Mouse (Mus musculus): ENCODE measurements around the gene Ctnnbl1. TPM values are rescaled to one million over a fixed set of nuclear protein-coding genes. Genes with fewer than 3 reads are reported as not detected.

Gene Ctnnbl1
- total and polyA plus RNA-seq, 2 experiments from 2014 or later = 21.0 to 28.4 TPM

DNA sequence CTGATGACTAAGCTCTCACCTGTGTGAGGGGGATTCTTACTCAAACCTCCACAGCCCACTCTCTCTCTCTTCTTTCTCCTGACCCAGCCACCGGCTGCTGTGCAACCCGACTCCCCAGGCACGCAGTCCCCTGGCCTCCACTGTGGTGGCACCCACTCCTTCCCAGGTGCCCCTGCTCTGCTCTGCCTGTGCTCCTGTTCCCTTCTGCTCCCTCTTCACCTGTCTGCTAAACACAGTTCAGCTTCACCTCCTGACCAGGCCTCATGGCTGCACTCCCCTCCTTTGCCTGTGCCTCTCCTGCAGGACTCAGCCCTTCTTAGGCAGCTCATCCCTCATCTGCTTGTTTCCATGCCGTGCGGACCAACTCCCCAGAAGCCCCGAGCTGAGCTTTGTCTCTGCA lies 92.9 kb downstream of the Ctnnbl1 start:
- no peaks in the 10 kb centered on the region for H3K9me3 ChIP-seq (replicated peaks; ENCODE audit: control insufficient read depth, low read length)
- DNase-seq (ENCODE audit: low spot score) = no peak
- H3K36me3 ChIP-seq (replicated peaks; ENCODE audit: control insufficient read depth, insufficient read depth, low read length) = no peaks in the 10 kb centered on the region
- no peak overlapping the region for H3K4me3 ChIP-seq (ENCODE audit: low read depth, low read length)
- no peak for ATAC-seq (ENCODE audit: insufficient read depth, low read depth)
- no peaks in the 10 kb centered on the region for H3K27me3 ChIP-seq (ENCODE audit: control insufficient read depth, insufficient read depth, low read length)
- H3K4me1 ChIP-seq (ENCODE audit: control insufficient read depth, insufficient read depth) = no peaks in the 10 kb centered on the region
- H3K4me2 ChIP-seq (ENCODE audit: low read depth, low read length) = no peak overlapping the region
- H3K9ac ChIP-seq (replicated peaks; ENCODE audit: low read depth, low read length) = no peak overlapping the region
- TF ChIP-seq CTCF (IDR thresholded peaks at IDR 0.05; ENCODE audit: low read depth) = no peak
- TF ChIP-seq EP300 (IDR thresholded peaks at IDR 0.05; ENCODE audit: low read depth) = no peak
- H3K27ac ChIP-seq (ENCODE audit: low read depth) = no peak overlapping the region
- 86% methylated on average over 6 of the region's 6 CpGs for WGBS

GRCm38 (mm10) chr2:157830620-157831354 lies 93.6 kb downstream of the Ctnnbl1 start:
- no peaks in the 10 kb centered on the region for H3K4me1 ChIP-seq (ENCODE audit: control insufficient read depth, insufficient read depth)
- H3K27me3 ChIP-seq (ENCODE audit: control insufficient read depth, insufficient read depth, low read length) = no peaks in the 10 kb centered on the region
- 90% methylated on average over 10 of the region's 10 CpGs for WGBS
- no peak overlapping the region for H3K9ac ChIP-seq (replicated peaks; ENCODE audit: low read depth, low read length)
- no peak for DNase-seq (ENCODE audit: low spot score)
- H3K4me3 ChIP-seq (ENCODE audit: low read depth, low read length) = no peak overlapping the region
- H3K36me3 ChIP-seq (replicated peaks; ENCODE audit: control insufficient read depth, insufficient read depth, low read length) = no peaks in the 10 kb centered on the region
- TF ChIP-seq EP300 (IDR thresholded peaks at IDR 0.05; ENCODE audit: low read depth) = no peak
- TF ChIP-seq CTCF (IDR thresholded peaks at IDR 0.05; ENCODE audit: low read depth) = no peak
- no peak overlapping the region for H3K4me2 ChIP-seq (ENCODE audit: low read depth, low read length)
- ATAC-seq (ENCODE audit: insufficient read depth, low read depth) = no peak
- no peak overlapping the region for H3K27ac ChIP-seq (ENCODE audit: low read depth)
- no peaks in the 10 kb centered on the region for H3K9me3 ChIP-seq (replicated peaks; ENCODE audit: control insufficient read depth, low read length)

- H3K4me3 ChIP-seq (ENCODE audit: low read depth, low read length) = no peak overlapping the region
- 0 out of 2 replicates have a peak, but pooled peaks cover 8% of the 10 kb centered on the region for H3K4me1 ChIP-seq (ENCODE audit: control insufficient read depth, insufficient read depth)
- DNase-seq (ENCODE audit: low spot score) = no peak
- peaks cover 19% of the 10 kb centered on the region for H3K36me3 ChIP-seq (replicated peaks; ENCODE audit: control insufficient read depth, insufficient read depth, low read length)
- H3K4me2 ChIP-seq (ENCODE audit: low read depth, low read length) = no peak overlapping the region
- H3K9ac ChIP-seq (replicated peaks; ENCODE audit: low read depth, low read length) = no peak overlapping the region
- TF ChIP-seq EP300 (IDR thresholded peaks at IDR 0.05; ENCODE audit: low read depth) (no peak), CTCF (IDR thresholded peaks at IDR 0.05; ENCODE audit: low read depth) (no peak)
- H3K27ac ChIP-seq (ENCODE audit: low read depth) = no peak overlapping the region
- no peaks in the 10 kb centered on the region for H3K27me3 ChIP-seq (ENCODE audit: control insufficient read depth, insufficient read depth, low read length)
- WGBS = 58% methylated on average over 8 of the region's 8 CpGs
- ATAC-seq (ENCODE audit: insufficient read depth, low read depth) = no peak
- H3K9me3 ChIP-seq (replicated peaks; ENCODE audit: control insufficient read depth, low read length) = no peaks in the 10 kb centered on the region
Observed at GRCm38 (mm10) chr2:157837050-157837449, 99.8 kb downstream of the Ctnnbl1 start.

GRCm38 (mm10) chr2:157838206-157838923 lies 101.2 kb downstream of the Ctnnbl1 start:
- no peak overlapping the region for H3K9ac ChIP-seq (replicated peaks; ENCODE audit: low read depth, low read length)
- DNase-seq (ENCODE audit: low spot score) = no peak
- no peak overlapping the region for H3K27ac ChIP-seq (ENCODE audit: low read depth)
- no peaks in the 10 kb centered on the region for H3K9me3 ChIP-seq (replicated peaks; ENCODE audit: control insufficient read depth, low read length)
- no peak for ATAC-seq (ENCODE audit: insufficient read depth, low read depth)
- H3K27me3 ChIP-seq (ENCODE audit: control insufficient read depth, insufficient read depth, low read length) = no peaks in the 10 kb centered on the region
- TF ChIP-seq CTCF (IDR thresholded peaks at IDR 0.05; ENCODE audit: low read depth) (no peak), EP300 (IDR thresholded peaks at IDR 0.05; ENCODE audit: low read depth) (no peak)
- 89% methylated on average over 13 of the region's 13 CpGs for WGBS
- 0 out of 2 replicates have a peak, but pooled peaks cover 8% of the 10 kb centered on the region for H3K4me1 ChIP-seq (ENCODE audit: control insufficient read depth, insufficient read depth)
- no peak overlapping the region for H3K4me3 ChIP-seq (ENCODE audit: low read depth, low read length)
- peaks cover 19% of the 10 kb centered on the region for H3K36me3 ChIP-seq (replicated peaks; ENCODE audit: control insufficient read depth, insufficient read depth, low read length)
- H3K4me2 ChIP-seq (ENCODE audit: low read depth, low read length) = no peak overlapping the region

DNA sequence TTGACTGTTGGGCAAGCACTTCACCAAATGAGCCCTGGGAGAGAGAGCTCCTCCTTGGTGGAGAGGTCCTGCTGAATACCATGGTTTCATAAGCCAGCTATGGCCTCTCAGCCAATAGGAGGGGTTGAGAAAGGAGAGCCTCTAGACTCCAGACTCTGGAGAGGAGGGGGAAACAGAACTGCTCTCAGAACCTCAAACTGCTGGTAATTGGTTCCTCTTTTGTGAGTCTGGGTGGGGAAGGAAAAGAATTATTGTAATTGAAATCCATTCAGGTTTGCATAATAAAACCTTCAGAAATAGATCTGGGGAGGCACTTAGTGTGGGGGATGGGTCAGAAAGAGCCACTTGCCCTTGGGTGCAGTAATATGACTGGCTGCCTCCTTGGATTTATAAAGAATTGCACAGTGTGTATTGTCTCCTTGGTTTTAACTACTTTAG lies 103.5 kb downstream of the Ctnnbl1 start:
- 0 out of 2 replicates have a peak, but pooled peaks cover 8% of the 10 kb centered on the region for H3K4me1 ChIP-seq (ENCODE audit: control insufficient read depth, insufficient read depth)
- no peak overlapping the region for H3K4me2 ChIP-seq (ENCODE audit: low read depth, low read length)
- H3K27me3 ChIP-seq (ENCODE audit: control insufficient read depth, insufficient read depth, low read length) = no peaks in the 10 kb centered on the region
- no peak for ATAC-seq (ENCODE audit: insufficient read depth, low read depth)
- no peak overlapping the region for H3K4me3 ChIP-seq (ENCODE audit: low read depth, low read length)
- H3K27ac ChIP-seq (ENCODE audit: low read depth) = no peak overlapping the region
- no peak for DNase-seq (ENCODE audit: low spot score)
- H3K9me3 ChIP-seq (replicated peaks; ENCODE audit: control insufficient read depth, low read length) = no peaks in the 10 kb centered on the region
- TF ChIP-seq EP300 (IDR thresholded peaks at IDR 0.05; ENCODE audit: low read depth) = no peak
- H3K9ac ChIP-seq (replicated peaks; ENCODE audit: low read depth, low read length) = no peak overlapping the region
- peaks cover 19% of the 10 kb centered on the region for H3K36me3 ChIP-seq (replicated peaks; ENCODE audit: control insufficient read depth, insufficient read depth, low read length)

Measured in heart, postnatal 0 days (tissue).